Mouse (Mus musculus) right cerebral cortex, adult 2 months (tissue): Measurements from ENCODE around the gene Ets1.

Experiments
- DNase-seq, 2 experiments: peaks; one replicate each; pipeline ENCODE4 v3.0.0; 2021 to 2022; ENCODE audit warnings: low spot score in 2 of 2

Gene Ets1

GRCm38 (mm10) chr9:32616516-32617429, 19.2 kb upstream of the Ets1 start:
- no peak for DNase-seq

- DNase-seq = no peak
Observed at GRCm38 (mm10) chr9:32617430-32617768, 18.6 kb upstream of the Ets1 start.

- no peak for DNase-seq
Observed at GRCm38 (mm10) chr9:32618544-32619120, 17.4 kb upstream of the Ets1 start.

GRCm38 (mm10) chr9:32619661-32620060, 16.4 kb upstream of the Ets1 start:
- no peak for DNase-seq

- no peak for DNase-seq
Observed at GRCm38 (mm10) chr9:32620446-32620845, 15.6 kb upstream of the Ets1 start.

GRCm38 (mm10) chr9:32629385-32629981, 6.5 kb upstream of the Ets1 start:
- DNase-seq = no peak

- DNase-seq = no peak
Observed at GRCm38 (mm10) chr9:32631341-32631740, 4.7 kb upstream of the Ets1 start.

- no peak for DNase-seq
Observed at GRCm38 (mm10) chr9:32632237-32632636, 3.8 kb upstream of the Ets1 start.

GRCm38 (mm10) chr9:32644981-32645380, 9.0 kb downstream of the Ets1 start:
- no peak for DNase-seq

- no peak for DNase-seq
Observed at GRCm38 (mm10) chr9:32645475-32645874, 9.5 kb downstream of the Ets1 start.

GRCm38 (mm10) chr9:32646539-32647258, 10.7 kb downstream of the Ets1 start:
- DNase-seq = no peak

GRCm38 (mm10) chr9:32647506-32648250, 11.7 kb downstream of the Ets1 start:
- no peak for DNase-seq

- DNase-seq = no peak
Observed at GRCm38 (mm10) chr9:32648286-32648685, 12.3 kb downstream of the Ets1 start.

GRCm38 (mm10) chr9:32650738-32651137, 14.7 kb downstream of the Ets1 start:
- no peak for DNase-seq

GRCm38 (mm10) chr9:32652112-32652511, 16.1 kb downstream of the Ets1 start:
- no peak for DNase-seq

GRCm38 (mm10) chr9:32654305-32654704, 18.3 kb downstream of the Ets1 start:
- no peak for DNase-seq

GRCm38 (mm10) chr9:32656351-32656844, 20.4 kb downstream of the Ets1 start:
- DNase-seq = no peak

GRCm38 (mm10) chr9:32657124-32657523, 21.1 kb downstream of the Ets1 start:
- no peak for DNase-seq

GRCm38 (mm10) chr9:32660406-32660960, 24.5 kb downstream of the Ets1 start:
- no peak for DNase-seq

- no peak for DNase-seq
Observed at GRCm38 (mm10) chr9:32661071-32661470, 25.1 kb downstream of the Ets1 start.

GRCm38 (mm10) chr9:32661561-32661960, 25.5 kb downstream of the Ets1 start:
- DNase-seq = no peak
